Mouse (Mus musculus) neutrophil, adult 5-6 weeks (primary cell): ENCODE measurements around the gene Ovch2. TPM values are rescaled to one million over a fixed set of nuclear protein-coding genes. Genes with fewer than 3 reads are reported as not detected.

Source experiments
- ATAC-seq: fragments of 151-379, 151-347 bp; 2 replicates; pipeline ENCODE4 v1.8.0; 2017; ENCODE audit warnings: mild to moderate bottlenecking, moderate TSS enrichment; ENCODE audit not compliant: insufficient number of reproducible peaks, poor library complexity, low FRiP score, severe bottlenecking; ENCODE audit errors: extremely low read depth
- total RNA-seq: library from RNA; stranded (forward); fragments of 200-1000 nt; gene quantifications from 2 replicates; pipeline ENCODE4 v1.2.3, GENCODE M21; 2017

Gene Ovch2
- total RNA-seq, 1 experiment from 2014 or later, result not detected

- ATAC-seq, result no peak
Measured at GRCm38 (mm10) chr7:107747476-107747875, 53.5 kb downstream of the Ovch2 start.

GRCm38 (mm10) chr7:107746036-107746435 is 55.0 kb downstream of the Ovch2 start:
- ATAC-seq, result no peak

- no peak for ATAC-seq
Measured at GRCm38 (mm10) chr7:107745111-107745510, 55.9 kb downstream of the Ovch2 start.

- ATAC-seq, result no peak
Measured at GRCm38 (mm10) chr7:107744454-107744853, 56.6 kb downstream of the Ovch2 start.

- no peak for ATAC-seq
Measured at GRCm38 (mm10) chr7:107742963-107743465, 58.0 kb downstream of the Ovch2 start.

- ATAC-seq, result no peak
Measured at GRCm38 (mm10) chr7:107738726-107739125, 62.3 kb downstream of the Ovch2 start.

- ATAC-seq, result no peak
Measured at GRCm38 (mm10) chr7:107733162-107733561, 67.8 kb downstream of the Ovch2 start.

Other genes starting within 250 kb of the Ovch2 start
- gene Olfml1, start 233.8 kb downstream of the Ovch2 start, total RNA-seq, result not detected in 2 replicates
- 7.2 and 7.8 TPM in 2 replicates for gene Ppfibp2, start 206.0 kb downstream of the Ovch2 start, total RNA-seq
- gene 5330417H12Rik, start 176.0 kb downstream of the Ovch2 start, total RNA-seq, result not detected in 2 replicates
- not detected in 2 replicates for gene Cyb5r2, start 43.2 kb downstream of the Ovch2 start, total RNA-seq
- not detected in 2 replicates for gene Olfr467, start 11.1 kb upstream of the Ovch2 start, total RNA-seq
- 0.12 TPM in 1 of 2 replicates, not detected in the other for gene Olfr469, start 24.3 kb upstream of the Ovch2 start, total RNA-seq
- not detected in 2 replicates for gene Olfr470, start 46.3 kb upstream of the Ovch2 start, total RNA-seq
- not detected in 2 replicates for gene Olfr472, start 96.7 kb upstream of the Ovch2 start, total RNA-seq
- not detected in 2 replicates for gene Olfr473, start 129.2 kb upstream of the Ovch2 start, total RNA-seq
- not detected in 2 replicates for gene Olfr474, start 153.4 kb upstream of the Ovch2 start, total RNA-seq
- not detected in 2 replicates for gene Olfr476, start 163.6 kb upstream of the Ovch2 start, total RNA-seq
- gene Olfr477, start 185.5 kb upstream of the Ovch2 start, total RNA-seq, result not detected in 2 replicates
- gene Olfr478, start 232.8 kb upstream of the Ovch2 start, total RNA-seq, result not detected in 2 replicates
- gene Olfr479, start 249.5 kb upstream of the Ovch2 start, total RNA-seq, result not detected in 2 replicates